Mouse (Mus musculus): ENCODE results near the gene Map4k3.

The Map4k3 gene

GRCm38 (mm10) chr17:80683041-80683440, 45.2 kb downstream of the Map4k3 start:
- no peak for DNase-seq

- DNase-seq, result no peak
Observed at GRCm38 (mm10) chr17:80678190-80678589, 50.1 kb downstream of the Map4k3 start.

GRCm38 (mm10) chr17:80676859-80677535, 51.3 kb downstream of the Map4k3 start:
- DNase-seq, result no peak

GRCm38 (mm10) chr17:80676211-80676610, 52.1 kb downstream of the Map4k3 start:
- DNase-seq, result no peak

- no peak for DNase-seq
Observed at GRCm38 (mm10) chr17:80670395-80670794, 57.9 kb downstream of the Map4k3 start.

GRCm38 (mm10) chr17:80663623-80664022, 64.7 kb downstream of the Map4k3 start:
- no peak for DNase-seq

GRCm38 (mm10) chr17:80662836-80663620, 65.3 kb downstream of the Map4k3 start:
- DNase-seq, result no peak

- no peak for DNase-seq
Observed at GRCm38 (mm10) chr17:80661896-80662295, 66.4 kb downstream of the Map4k3 start.

- DNase-seq, result no peak
Observed at GRCm38 (mm10) chr17:80660707-80661380, 67.4 kb downstream of the Map4k3 start.

GRCm38 (mm10) chr17:80660234-80660633, 68.1 kb downstream of the Map4k3 start:
- peak; percentile 78 for DNase-seq

GRCm38 (mm10) chr17:80659821-80660220, 68.5 kb downstream of the Map4k3 start:
- no peak for DNase-seq

GRCm38 (mm10) chr17:80654323-80654722, 74.0 kb downstream of the Map4k3 start:
- DNase-seq, result no peak

- no peak for DNase-seq
Observed at GRCm38 (mm10) chr17:80652740-80653139, 75.5 kb downstream of the Map4k3 start.

GRCm38 (mm10) chr17:80646843-80647242, 81.4 kb downstream of the Map4k3 start:
- DNase-seq, result no peak

GRCm38 (mm10) chr17:80646131-80646530, 82.2 kb downstream of the Map4k3 start:
- no peak for DNase-seq

- no peak for DNase-seq
Observed at GRCm38 (mm10) chr17:80645694-80646034, 82.6 kb downstream of the Map4k3 start.

- no peak for DNase-seq
Observed at GRCm38 (mm10) chr17:80644983-80645693, 83.1 kb downstream of the Map4k3 start.

- no peak for DNase-seq
Observed at GRCm38 (mm10) chr17:80644567-80644966, 83.7 kb downstream of the Map4k3 start.

- no peak for DNase-seq
Observed at GRCm38 (mm10) chr17:80638121-80638520, 90.2 kb downstream of the Map4k3 start.

GRCm38 (mm10) chr17:80635794-80636193, 92.5 kb downstream of the Map4k3 start:
- no peak for DNase-seq

- DNase-seq, result no peak
Observed at GRCm38 (mm10) chr17:80632846-80633245, 95.4 kb downstream of the Map4k3 start.

- DNase-seq, result no peak
Observed at GRCm38 (mm10) chr17:80632354-80632753, 95.9 kb downstream of the Map4k3 start.

GRCm38 (mm10) chr17:80631028-80631427, 97.3 kb downstream of the Map4k3 start:
- DNase-seq, result no peak
